Mouse (Mus musculus) lung, postnatal 0 days (tissue): ENCODE data around the gene Cd6.

Experiments used
- CTCF ChIP-seq: IDR thresholded peaks from 2 replicates; pipeline ENCODE4 v1.5.1; 2016; ENCODE audit warnings: antibody characterized with exemption, mild to moderate bottlenecking
- EP300 ChIP-seq: IDR thresholded peaks from 2 replicates; pipeline ENCODE4 v1.6.1; 2016; ENCODE audit warnings: antibody characterized with exemption, mild to moderate bottlenecking, control low read depth

- TF ChIP-seq CTCF (no peak), EP300 (no peak)
Measured at GRCm38 (mm10) chr19:10752646-10753045, 77.2 kb downstream of the Cd6 start.
